Mouse (Mus musculus) MEL (cell line): ENCODE measurements at regions not wholly inside any gene's neighbourhood (a gene's known extent, or its start where the extent isn't known, plus 50 kb on each side); places are given as distances from the start of the nearest gene placed in this dataset.

Experiments
- DNase-seq: peaks from one replicate; pipeline ENCODE4 v3.0.0; 2011; ENCODE audit warnings: low read depth, low spot score
- H3K27ac ChIP-seq: 2 replicates; pipeline ENCODE4 v1.5.1; 2012; ENCODE audit warnings: low read depth, mild to moderate bottlenecking, control low read depth, low read length, moderate library complexity; ENCODE audit not compliant: control insufficient read depth
- H3K27me3 ChIP-seq, 2 experiments: fragments of 150-350 bp in 1 of 2; sonication (generic) in 1 of 2; 2 replicates each; pipeline ENCODE4 v1.6.1; 2012; ENCODE audit warnings: low read length in 2 of 2, mild to moderate bottlenecking in 2 of 2, improper control_type of control experiment in 1 of 2, moderate library complexity in 1 of 2; ENCODE audit not compliant: insufficient read depth in 2 of 2, control insufficient read depth in 1 of 2
- H3K36me3 ChIP-seq, 2 experiments: 2 replicates each; pipeline ENCODE4 v1.6.1; 2012 to 2014; ENCODE audit warnings: low read length in 2 of 2, improper control_type of control experiment in 1 of 2, inconsistent platforms in 1 of 2, mild to moderate bottlenecking in 1 of 2; ENCODE audit not compliant: insufficient read depth in 2 of 2, control insufficient read depth in 1 of 2
- H3K4me1 ChIP-seq, 2 experiments: fragments of 150-350 bp in 1 of 2; sonication (generic) in 1 of 2; 2 replicates each; pipeline ENCODE4 v1.6.1; 2012; ENCODE audit warnings: low read length in 2 of 2, improper control_type of control experiment in 1 of 2, mild to moderate bottlenecking in 1 of 2; ENCODE audit not compliant: insufficient read depth in 2 of 2, control insufficient read depth in 1 of 2
- H3K4me3 ChIP-seq, 2 experiments: fragments of 150-350 bp in 1 of 2; sonication (generic) in 1 of 2; 2 replicates each; pipeline ENCODE4 v1.5.1; 2012; ENCODE audit warnings: low read depth in 2 of 2, low read length in 2 of 2, mild to moderate bottlenecking in 2 of 2, moderate library complexity in 2 of 2, control low read depth in 1 of 2, improper control_type of control experiment in 1 of 2; ENCODE audit not compliant: control insufficient read depth in 1 of 2, insufficient read depth in 1 of 2
- H3K79me2 ChIP-seq: 2 replicates; pipeline ENCODE4 v1.6.1; 2012; ENCODE audit warnings: mild to moderate bottlenecking, low read length, moderate library complexity; ENCODE audit not compliant: control insufficient read depth, poor library complexity, insufficient read depth
- H3K9ac ChIP-seq: 2 replicates; pipeline ENCODE4 v1.6.1; 2012; ENCODE audit warnings: low read depth, mild to moderate bottlenecking, control low read depth, low read length, moderate library complexity; ENCODE audit not compliant: control insufficient read depth, poor library complexity, severe bottlenecking
- H3K9me3 ChIP-seq: fragments of 150-350 bp; sonication (generic); replicated peaks from 2 replicates; pipeline ENCODE4 v1.6.1; 2012; ENCODE audit warnings: mild to moderate bottlenecking, low read length, improper control_type of control experiment, moderate library complexity; ENCODE audit not compliant: insufficient read depth
- CHD2 ChIP-seq: IDR thresholded peaks from 2 replicates; pipeline ENCODE4 v1.6.1; 2011; ENCODE audit warnings: low read length, improper control_type of control experiment
- ELF1 ChIP-seq: IDR thresholded peaks from 2 replicates; pipeline ENCODE4 v1.6.1; 2014; ENCODE audit warnings: low read depth, mild to moderate bottlenecking, inconsistent platforms, low read length, improper control_type of control experiment, moderate library complexity
- EP300 ChIP-seq, 2 experiments: IDR thresholded peaks; 2 replicates each; pipeline ENCODE4 v1.6.1; 2011; ENCODE audit warnings: improper control_type of control experiment in 2 of 2, low read length in 2 of 2, low read depth in 1 of 2, mild to moderate bottlenecking in 1 of 2
- ETS1 ChIP-seq: IDR thresholded peaks from 2 replicates; pipeline ENCODE4 v1.6.1; 2012; ENCODE audit warnings: low read depth, mild to moderate bottlenecking, inconsistent platforms, low read length, improper control_type of control experiment, moderate library complexity
- KAT2A ChIP-seq: conservative IDR thresholded peaks from 2 replicates; pipeline ENCODE4 v1.6.1; 2012; ENCODE audit warnings: low read depth, low read length, improper control_type of control experiment, inconsistent platforms
- MAZ ChIP-seq: IDR thresholded peaks from 2 replicates; pipeline ENCODE4 v1.6.1; 2012; ENCODE audit warnings: low read depth, mild to moderate bottlenecking, inconsistent platforms, low read length, improper control_type of control experiment
- MEF2A ChIP-seq: IDR thresholded peaks from 2 replicates; pipeline ENCODE4 v1.6.1; 2014; ENCODE audit warnings: low read depth, mild to moderate bottlenecking, inconsistent platforms, low read length, improper control_type of control experiment; ENCODE audit not compliant: poor library complexity, insufficient replicate concordance, severe bottlenecking; ENCODE audit errors: extremely low read depth
- MYC ChIP-seq: IDR thresholded peaks from 2 replicates; pipeline ENCODE4 v1.6.1; 2011; ENCODE audit warnings: low read depth, mild to moderate bottlenecking, low read length, improper control_type of control experiment, moderate library complexity
- NRF1 ChIP-seq: IDR thresholded peaks from 2 replicates; pipeline ENCODE4 v1.6.1; 2014; ENCODE audit warnings: low read depth, mild to moderate bottlenecking, inconsistent platforms, low read length, improper control_type of control experiment, moderate library complexity; ENCODE audit not compliant: poor library complexity, insufficient read depth, severe bottlenecking
- POLR2AphosphoS5 ChIP-seq: IDR thresholded peaks from 2 replicates; pipeline ENCODE4 v1.6.1; 2012; ENCODE audit warnings: low read depth, borderline replicate concordance, mild to moderate bottlenecking, inconsistent platforms, low read length, moderate library complexity, mixed read lengths
- SIN3A ChIP-seq: IDR thresholded peaks from 2 replicates; pipeline ENCODE4 v1.6.1; 2012; ENCODE audit warnings: low read length, improper control_type of control experiment, inconsistent platforms
- TAL1 ChIP-seq: IDR thresholded peaks from 2 replicates; pipeline ENCODE4 v1.6.1; 2012; ENCODE audit warnings: mild to moderate bottlenecking, inconsistent platforms, low read length, moderate library complexity, mixed read lengths
- TCF12 ChIP-seq: IDR thresholded peaks from 2 replicates; pipeline ENCODE4 v1.6.1; 2014; ENCODE audit warnings: low read depth, mild to moderate bottlenecking, inconsistent platforms, low read length, improper control_type of control experiment, moderate library complexity
- USF1 ChIP-seq: IDR thresholded peaks from 2 replicates; pipeline ENCODE4 v1.6.1; 2014; ENCODE audit warnings: low read depth, mild to moderate bottlenecking, inconsistent platforms, low read length, improper control_type of control experiment, moderate library complexity
- USF2 ChIP-seq, 2 experiments: IDR thresholded peaks; 2 replicates each; pipeline ENCODE4 v1.6.1; 2011 to 2012; ENCODE audit warnings: improper control_type of control experiment in 2 of 2, low read length in 2 of 2, borderline replicate concordance in 1 of 2, inconsistent platforms in 1 of 2, low read depth in 1 of 2, mild to moderate bottlenecking in 1 of 2; ENCODE audit not compliant: insufficient read depth in 1 of 2
- ZKSCAN1 ChIP-seq: IDR thresholded peaks from 2 replicates; pipeline ENCODE4 v1.6.1; 2012; ENCODE audit warnings: low read depth, mild to moderate bottlenecking, inconsistent platforms, low read length, improper control_type of control experiment, moderate library complexity

DNA sequence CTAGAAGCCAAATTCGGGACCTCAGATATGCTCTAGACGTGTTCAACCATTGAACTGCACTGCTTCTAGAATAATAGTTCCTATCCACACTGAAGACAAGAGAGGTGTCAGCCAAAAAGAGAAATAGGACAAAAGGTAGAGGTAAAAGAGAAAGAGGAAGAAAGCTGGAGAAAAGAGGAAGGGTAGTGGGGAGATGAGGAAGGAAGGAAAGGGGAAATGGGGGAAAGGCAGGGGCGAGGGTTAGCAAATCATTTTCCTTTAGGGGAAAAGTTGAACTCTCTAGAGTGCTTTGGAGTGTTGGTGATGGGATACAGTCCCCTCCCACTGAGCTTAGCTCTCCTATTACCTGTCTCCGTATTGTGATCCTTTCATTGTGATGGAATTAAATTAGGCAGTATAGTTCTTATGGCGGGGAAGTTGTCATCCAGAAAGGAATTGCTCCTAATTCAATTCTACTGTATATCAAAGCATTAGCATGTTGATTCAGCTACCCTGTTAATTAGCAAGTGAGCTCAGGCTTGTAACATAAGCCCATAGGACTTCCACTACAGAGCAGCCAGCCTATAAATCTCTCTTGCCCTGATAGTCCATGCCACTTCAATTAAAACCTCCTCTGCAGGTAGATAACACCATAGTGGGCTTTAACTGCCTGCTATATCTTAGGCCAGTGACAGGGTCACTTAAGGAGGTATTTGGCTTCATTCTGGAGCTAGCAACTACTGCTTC lies 379.6 kb downstream of the Mllt3 start:
- Histone ChIP-seq H3K36me3 (no peaks in the 10 kb centered on the region), H3K27ac (no peak overlapping the region), H3K4me3 (no peak overlapping the region), H3K79me2 (no peaks in the 10 kb centered on the region), H3K27me3 (no peaks in the 10 kb centered on the region; a peak in 3 of 4 replicates), H3K4me1 (no peaks in the 10 kb centered on the region), H3K9me3 (no peaks in the 10 kb centered on the region), H3K9ac (no peak overlapping the region)
- no peak for TF ChIP-seq MAZ
- no peak for TF ChIP-seq USF2 (IDR thresholded peaks at IDR 0.05; ENCODE audit: borderline replicate concordance in 1 of 2, insufficient read depth in 1 of 2, low read depth in 1 of 2, low read length in 2 of 2)
- peak in 1 of 2 experiments; percentile 31; a peak in 1 of 4 replicates for TF ChIP-seq EP300 (IDR thresholded peaks at IDR 0.05; ENCODE audit: low read depth in 1 of 2, low read length in 2 of 2)
- TF ChIP-seq KAT2A, result no peak
- peak; percentile 16 for DNase-seq

GRCm38 (mm10) chr4:87652314-87652934 lies 380.7 kb downstream of the Mllt3 start:
- Histone ChIP-seq H3K27me3 (no peaks in the 10 kb centered on the region; a peak in 3 of 4 replicates), H3K36me3 (no peaks in the 10 kb centered on the region), H3K4me3 (no peak overlapping the region), H3K79me2 (no peaks in the 10 kb centered on the region), H3K27ac (no peak overlapping the region), H3K9me3 (no peaks in the 10 kb centered on the region), H3K4me1 (no peaks in the 10 kb centered on the region), H3K9ac (no peak overlapping the region)
- DNase-seq, result no peak
- TF ChIP-seq EP300 (IDR thresholded peaks at IDR 0.05; ENCODE audit: low read depth in 1 of 2, low read length in 2 of 2), result no peak
- no peak for TF ChIP-seq CHD2
- TF ChIP-seq POLR2AphosphoS5, result no peak
- no peak for TF ChIP-seq TCF12
- no peak for TF ChIP-seq TAL1
- no peak for TF ChIP-seq SIN3A
- no peak for TF ChIP-seq NRF1
- no peak for TF ChIP-seq MEF2A
- TF ChIP-seq MYC, result no peak
- TF ChIP-seq USF1, result no peak
- no peak for TF ChIP-seq ZKSCAN1
- TF ChIP-seq ETS1, result no peak
- no peak for TF ChIP-seq ELF1
